Mouse (Mus musculus) liver, embryonic 14.5 days (tissue): Measurements from ENCODE around the gene Gm5414.

ENCODE experiments used
- CTCF ChIP-seq: IDR thresholded peaks from 2 replicates; pipeline ENCODE4 v1.5.1; 2016; ENCODE audit warnings: antibody characterized with exemption, low read depth, control low read depth
- EP300 ChIP-seq: IDR thresholded peaks from 2 replicates; pipeline ENCODE4 v1.6.1; 2016; ENCODE audit warnings: antibody characterized with exemption, low read depth

GRCm38 (mm10) chr15:101647280-101647679 lies 19.3 kb upstream of the Gm5414 start, which contains the start of gene Gm5478:
- no peak for TF ChIP-seq CTCF
- TF ChIP-seq EP300 = no peak
